Mouse (Mus musculus) midbrain, embryonic 11.5 days (tissue): ENCODE data around the gene Ptprn2. TPM values are rescaled to one million over a fixed set of nuclear protein-coding genes. Genes with fewer than 3 reads are reported as not detected.

Experiments used
- ATAC-seq: fragments of 200-750 bp; cut with Nextera tagmentation; 2 replicates; pipeline ENCODE4 v1.8.0; 2017; ENCODE audit warnings: moderate TSS enrichment, moderate library complexity; ENCODE audit not compliant: low FRiP score
- DNase-seq: peaks from one replicate; pipeline ENCODE4 v3.0.0; 2015; ENCODE audit warnings: low spot score; ENCODE audit errors: missing footprints
- H3K27ac ChIP-seq: fragments of 300-500 bp; sonication (generic); 2 replicates; pipeline ENCODE4 v1.5.1; 2014; ENCODE audit warnings: low read depth, low read length
- H3K27me3 ChIP-seq: fragments of 300-500 bp; sonication (generic); 2 replicates; pipeline ENCODE4 v1.6.1; 2014; ENCODE audit warnings: mild to moderate bottlenecking, low read length, moderate library complexity, mixed read lengths; ENCODE audit not compliant: control insufficient read depth, insufficient read depth
- H3K36me3 ChIP-seq: fragments of 300-500 bp; sonication (generic); 2 replicates; pipeline ENCODE4 v1.6.1; 2014; ENCODE audit warnings: mild to moderate bottlenecking, low read length, moderate library complexity, mixed read lengths; ENCODE audit not compliant: control insufficient read depth, insufficient read depth
- H3K4me1 ChIP-seq: fragments of 300-500 bp; sonication (generic); 2 replicates; pipeline ENCODE4 v1.6.1; 2014; ENCODE audit warnings: low read length; ENCODE audit not compliant: control insufficient read depth, insufficient read depth
- H3K4me2 ChIP-seq: fragments of 300-500 bp; sonication (generic); 2 replicates; pipeline ENCODE4 v1.6.1; 2014; ENCODE audit warnings: mild to moderate bottlenecking, moderate library complexity
- H3K4me3 ChIP-seq: fragments of 300-500 bp; sonication (generic); 2 replicates; pipeline ENCODE4 v1.5.1; 2014; ENCODE audit warnings: low read depth, low read length
- H3K9ac ChIP-seq: fragments of 300-500 bp; sonication (generic); 2 replicates; pipeline ENCODE4 v1.6.1; 2014; ENCODE audit warnings: low read length
- H3K9me3 ChIP-seq: fragments of 300-500 bp; sonication (generic); 2 replicates; pipeline ENCODE4 v1.6.1; 2016; ENCODE audit warnings: low read length; ENCODE audit not compliant: control insufficient read depth
- WGBS: fragments of 180-500 bp; shearing (Covaris S2); extraction: QIAGEN DNeasy Blood & Tissue Kit; methylation state at CpG from one replicate; pipeline ENCODE4 v1.1.7; 2014; 5-methylcytosine and 5-hydroxymethylcytosine counted together
- polyA plus RNA-seq: library from polyadenylated mRNA; unstranded; fragments of >200 nt; fragmentation: Nextera tagmentation; extraction: Ambion mirVana; gene quantifications from 2 replicates; pipeline ENCODE4 v1.2.1, GENCODE M21; 2014

The Ptprn2 gene
- polyA plus RNA-seq, 1 experiment from 2014 or later: 7.3 TPM

DNA sequence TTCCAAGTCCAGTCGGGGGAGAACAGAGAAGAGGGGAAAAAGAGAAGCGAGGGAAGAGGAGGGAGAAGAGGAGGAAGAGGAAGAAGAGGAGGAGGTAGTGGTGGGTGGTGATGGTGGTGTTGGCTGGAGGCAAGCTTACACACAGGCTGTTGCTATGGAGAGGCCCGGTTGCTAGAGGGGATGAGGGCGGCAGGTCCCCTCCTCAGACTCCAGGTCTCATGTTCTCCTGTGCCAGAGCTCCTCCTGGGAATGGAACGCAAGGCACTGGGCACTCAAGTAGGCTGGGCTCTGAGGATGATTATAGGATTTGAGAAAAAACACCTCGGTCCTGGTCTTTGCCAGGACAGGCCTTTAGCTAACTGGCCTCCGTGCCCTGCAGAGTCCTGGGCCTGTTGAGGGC, 666.1 kb downstream of the Ptprn2 start:
- H3K27ac ChIP-seq: peak overlapping the region; percentile 99
- H3K4me2 ChIP-seq: peak overlapping the region; percentile 63

GRCm38 (mm10) chr12:117152366-117153165, 667.0 kb downstream of the Ptprn2 start:
- Histone ChIP-seq H3K27me3 (no peaks in the 10 kb centered on the region), H3K4me2 (peak overlapping the region; percentile 63), H3K36me3 (no peaks in the 10 kb centered on the region), H3K4me3 (peak overlapping the region; percentile 97), H3K9me3 (no peaks in the 10 kb centered on the region), H3K27ac (peak overlapping the region; percentile 99), H3K4me1 (peaks cover 39% of the 10 kb centered on the region), H3K9ac (peak overlapping the region; percentile 100)
- DNase-seq (peak; percentile 96), ATAC-seq (peak; percentile 30)
- WGBS: 3% methylated on average over 28 of the region's 28 CpGs

More for the DNA sequence above, 666.1 kb downstream of the Ptprn2 start:
- 6% methylated on average over 7 of the region's 7 CpGs for WGBS
- Histone ChIP-seq H3K9ac (peak overlapping the region; percentile 100), H3K4me3 (peak overlapping the region; percentile 97), H3K27me3 (no peaks in the 10 kb centered on the region), H3K36me3 (no peaks in the 10 kb centered on the region), H3K4me1 (peaks cover 36% of the 10 kb centered on the region), H3K9me3 (no peaks in the 10 kb centered on the region)
- peak; percentile 96 for DNase-seq
- peak; percentile 41 for ATAC-seq

GRCm38 (mm10) chr12:117153166-117153480, 667.6 kb downstream of the Ptprn2 start:
- Histone ChIP-seq H3K4me3 (peak overlapping the region; percentile 97), H3K27me3 (no peaks in the 10 kb centered on the region), H3K4me1 (peaks cover 40% of the 10 kb centered on the region), H3K4me2 (peak overlapping the region; percentile 63), H3K36me3 (no peaks in the 10 kb centered on the region), H3K9ac (peak overlapping the region; percentile 100), H3K9me3 (no peaks in the 10 kb centered on the region), H3K27ac (peak overlapping the region; percentile 99)
- ATAC-seq (no peak; the same call in 1 of the 2 replicates), DNase-seq (peak; percentile 97)
- 1% methylated on average over 8 of the region's 8 CpGs for WGBS

- no peaks in the 10 kb centered on the region for H3K27me3 ChIP-seq
- peak overlapping the region; percentile 63 for H3K4me2 ChIP-seq
- 0 out of 2 replicates have a peak, but pooled peaks cover under 1% of the 10 kb centered on the region for H3K36me3 ChIP-seq
- peak overlapping the region; percentile 100 for H3K9ac ChIP-seq
- H3K4me1 ChIP-seq: peaks cover 40% of the 10 kb centered on the region
- no peaks in the 10 kb centered on the region for H3K9me3 ChIP-seq
- WGBS: under 1% methylated on average over 61 of the region's 73 CpGs
- H3K4me3 ChIP-seq: peak overlapping the region; percentile 97
- DNase-seq (no peak), ATAC-seq (peak; percentile 76)
- peak overlapping the region; percentile 99 for H3K27ac ChIP-seq
Measured at GRCm38 (mm10) chr12:117153671-117154355, 668.3 kb downstream of the Ptprn2 start.

GRCm38 (mm10) chr12:117154356-117155243, 669.1 kb downstream of the Ptprn2 start:
- Histone ChIP-seq H3K4me2 (peak overlapping the region; percentile 63), H3K9ac (peak overlapping the region; percentile 100), H3K4me1 (peaks cover 43% of the 10 kb centered on the region), H3K4me3 (peak overlapping the region; percentile 97), H3K27me3 (no peaks in the 10 kb centered on the region), H3K36me3 (0 out of 2 replicates have a peak, but pooled peaks cover 2% of the 10 kb centered on the region), H3K9me3 (no peaks in the 10 kb centered on the region), H3K27ac (peak overlapping the region; percentile 99)
- DNase-seq (peak; percentile 97), ATAC-seq (no peak)
- under 1% methylated on average over 27 of the region's 27 CpGs for WGBS

DNA sequence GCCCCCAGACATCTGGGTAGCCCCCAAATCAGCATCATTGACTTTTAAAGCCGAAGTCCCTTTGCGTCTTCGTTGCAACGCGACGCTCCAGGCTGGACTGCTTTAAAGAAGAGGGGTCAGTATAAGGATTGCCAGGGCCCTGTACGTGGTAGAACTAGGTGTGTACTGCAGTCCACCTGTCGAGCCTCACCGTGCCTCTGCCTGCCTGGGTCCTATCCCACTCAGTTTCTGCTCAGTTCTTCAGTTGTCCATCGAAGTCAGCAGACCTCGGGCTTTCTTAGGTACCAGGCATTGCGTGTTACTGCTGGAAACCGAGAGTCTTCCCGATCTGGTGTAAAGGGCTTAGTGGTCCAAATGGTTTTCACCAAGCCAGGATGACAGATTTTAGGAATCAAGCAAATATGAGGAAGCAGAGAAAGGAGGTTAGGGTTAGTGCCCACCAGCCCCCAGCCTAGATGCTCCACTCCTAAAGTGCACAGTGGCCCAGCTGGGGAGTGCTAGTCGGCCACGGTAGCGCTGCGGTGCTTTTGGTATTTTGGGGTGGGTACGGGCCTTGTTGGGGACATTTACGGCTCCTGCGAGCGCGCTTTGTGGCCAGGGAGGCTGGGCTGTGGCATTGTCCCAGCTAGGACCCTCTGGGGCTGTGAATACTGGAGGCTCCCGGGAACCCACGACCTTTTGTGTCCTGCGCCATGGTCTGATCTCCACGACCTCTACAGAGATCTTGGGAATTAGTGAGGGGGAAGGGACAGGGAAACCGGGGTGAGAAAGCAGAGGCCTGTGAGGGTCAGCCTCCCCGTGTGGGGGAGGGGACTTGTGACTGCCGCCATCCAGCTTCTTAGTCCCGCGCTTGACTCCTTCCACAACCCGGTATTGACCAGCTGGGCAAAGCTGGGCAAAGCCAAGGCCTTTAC, 670.0 kb downstream of the Ptprn2 start:
- peak overlapping the region; percentile 63 for H3K4me2 ChIP-seq
- WGBS: under 1% methylated on average over 33 of the region's 33 CpGs
- ATAC-seq: peak; percentile 23
- no peaks in the 10 kb centered on the region for H3K9me3 ChIP-seq
- peaks cover 50% of the 10 kb centered on the region for H3K4me1 ChIP-seq
- peak; percentile 98 for DNase-seq
- H3K4me3 ChIP-seq: peak overlapping the region; percentile 97
- no peaks in the 10 kb centered on the region for H3K27me3 ChIP-seq
- 0 out of 2 replicates have a peak, but pooled peaks cover 2% of the 10 kb centered on the region for H3K36me3 ChIP-seq
- H3K27ac ChIP-seq: peak overlapping the region; percentile 99
- peak overlapping the region; percentile 100 for H3K9ac ChIP-seq

DNA sequence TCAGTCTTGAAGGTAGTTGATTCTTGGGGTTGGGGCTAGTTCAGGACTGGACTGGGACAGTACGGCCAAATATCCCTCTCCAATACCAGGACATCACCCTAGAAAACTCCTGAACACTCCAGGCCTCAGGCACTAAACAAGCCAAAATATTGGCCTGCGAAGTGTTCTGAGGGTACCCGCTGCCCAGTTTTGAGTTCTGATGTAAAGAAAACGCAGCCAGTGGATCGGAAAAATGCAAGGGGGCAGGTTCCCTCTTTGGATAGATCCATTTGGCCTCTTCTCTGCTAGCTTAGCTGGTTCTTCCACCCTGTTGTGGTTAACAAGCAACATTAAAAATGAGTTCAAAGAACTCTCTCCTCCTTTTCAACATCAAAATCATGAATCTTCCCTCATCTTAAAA, 670.7 kb downstream of the Ptprn2 start:
- Histone ChIP-seq H3K4me3 (peak overlapping the region; percentile 97), H3K4me1 (peaks cover 57% of the 10 kb centered on the region), H3K27me3 (no peaks in the 10 kb centered on the region), H3K4me2 (peak overlapping the region; percentile 63), H3K36me3 (0 out of 2 replicates have a peak, but pooled peaks cover 2% of the 10 kb centered on the region), H3K9ac (peak overlapping the region; percentile 100), H3K27ac (peak overlapping the region; percentile 99), H3K9me3 (no peaks in the 10 kb centered on the region)
- ATAC-seq (no peak), DNase-seq (peak; percentile 97)
- WGBS: 2% methylated on average over 5 of the region's 5 CpGs

GRCm38 (mm10) chr12:117156786-117157185, 671.3 kb downstream of the Ptprn2 start:
- Histone ChIP-seq H3K27me3 (no peaks in the 10 kb centered on the region), H3K9me3 (no peaks in the 10 kb centered on the region), H3K4me1 (peaks cover 62% of the 10 kb centered on the region), H3K27ac (peak overlapping the region; percentile 59), H3K4me3 (peak overlapping the region; percentile 97), H3K9ac (peak overlapping the region; percentile 55; the same call in 1 of the 2 replicates), H3K36me3 (peaks cover 5% of the 10 kb centered on the region), H3K4me2 (peak overlapping the region; percentile 63)
- ATAC-seq: no peak
- 22% methylated on average over 3 of the region's 3 CpGs for WGBS
- DNase-seq: peak; percentile 95
